ENCODE assay signal across 20 mouse cellular contexts in the genomic region with DNA sequence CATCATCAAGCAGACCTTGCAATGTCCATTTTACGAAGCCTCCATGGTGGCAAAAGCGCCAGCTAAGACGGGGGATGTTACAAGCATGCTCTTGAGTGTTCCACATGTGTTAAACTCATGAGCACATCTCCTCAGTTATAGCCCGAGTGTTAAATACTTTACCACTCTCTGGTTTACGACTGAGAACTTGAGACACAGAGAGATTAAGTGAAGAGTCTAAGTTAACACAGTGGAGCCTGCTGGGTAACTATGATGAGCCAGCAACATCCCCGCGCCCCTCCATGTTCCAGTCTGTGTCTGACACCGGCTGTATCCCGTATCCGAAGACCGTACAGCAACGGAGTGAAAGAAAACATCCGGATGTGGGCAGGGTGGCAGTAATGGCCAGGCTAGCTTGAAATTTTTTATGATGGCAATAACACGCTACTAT.
A peak's percentile ranks its signal among the peaks of the same experiment; 100 is the strongest.
DNase-seq lines count a peak whose midpoint lies in the region; ATAC-seq lines count a peak whose summit lies in the region.
"Had no signal": no experiment of that assay in that cellular context is flagged by ENCODE, and none has a peak within 500 bp of the region (broad histone marks: within the 10 kb centered on the region; RNA-seq: fewer than 3 reads in every experiment).

No protein-coding gene starts in this region.

- H3K27me3 ChIP-seq in kidney, embryonic 16.5 days (ENCODE audit: insufficient read depth, low read length) = no peaks in the 10 kb centered on the region
- H3K27me3 ChIP-seq in limb, embryonic 10.5 days (ENCODE audit: low read depth, poor library complexity, severe bottlenecking) = peaks cover 31% of the 10 kb centered on the region
- H3K27me3 ChIP-seq in neural tube, embryonic 12.5 days (replicated peaks) = no peaks in the 10 kb centered on the region
- H3K27me3 ChIP-seq: forebrain, embryonic 13.5 days; liver, embryonic 13.5 days; midbrain, embryonic 13.5 days had no signal

- peak; percentile 76; the same call in 1 of the 2 replicates for ATAC-seq in kidney, embryonic 16.5 days (ENCODE audit: low FRiP score, low TSS enrichment)
- no peak for ATAC-seq in neural tube, embryonic 12.5 days (ENCODE audit: low FRiP score, low read depth)
- ATAC-seq: forebrain, embryonic 13.5 days; inflammation-experienced regulatory T-cells, adult 6 months; midbrain, embryonic 13.5 days had no signal

- no peak overlapping the region for H3K27ac ChIP-seq in kidney, embryonic 16.5 days (ENCODE audit: low read length)
- peak overlapping the region; percentile 85 for H3K27ac ChIP-seq in limb, embryonic 10.5 days
- no peak overlapping the region for H3K27ac ChIP-seq in neural tube, embryonic 12.5 days
- H3K27ac ChIP-seq: forebrain, embryonic 13.5 days; gastrocnemius, adult 2 months; left cerebral cortex, adult 2 months; liver, embryonic 13.5 days; midbrain, embryonic 13.5 days had no signal

- H3K4me2 ChIP-seq in kidney, embryonic 16.5 days (replicated peaks; ENCODE audit: low read depth, low read length) = peak overlapping the region; percentile 36
- H3K4me2 ChIP-seq in neural tube, embryonic 12.5 days (replicated peaks) = peak overlapping the region; percentile 5
- H3K4me2 ChIP-seq: forebrain, embryonic 13.5 days; liver, embryonic 13.5 days; midbrain, embryonic 13.5 days had no signal

- H3K4me1 ChIP-seq in kidney, embryonic 16.5 days (ENCODE audit: insufficient read depth, low read length) = peaks cover 14% of the 10 kb centered on the region; the same call in 1 of the 2 replicates
- peaks cover 62% of the 10 kb centered on the region for H3K4me1 ChIP-seq in limb, embryonic 10.5 days
- peaks cover 5% of the 10 kb centered on the region; the same call in 1 of the 2 replicates for H3K4me1 ChIP-seq in neural tube, embryonic 12.5 days
- H3K4me1 ChIP-seq: forebrain, embryonic 13.5 days; liver, embryonic 13.5 days; midbrain, embryonic 13.5 days had no signal

- WGBS in kidney, embryonic 16.5 days = 13% methylated on average over 14 of the region's 14 CpGs
- WGBS in limb, embryonic 10.5 days = 26% methylated on average over 14 of the region's 14 CpGs
- 29% methylated on average over 14 of the region's 14 CpGs for WGBS in neural tube, embryonic 12.5 days

- H3K4me3 ChIP-seq in kidney, embryonic 16.5 days (ENCODE audit: low read length) = 0 out of 2 replicates have a peak overlapping the region, but pooled peaks have one; percentile 13
- H3K4me3 ChIP-seq in limb, embryonic 10.5 days = peak overlapping the region; percentile 31
- H3K4me3 ChIP-seq in neural tube, embryonic 12.5 days = no peak overlapping the region
- H3K4me3 ChIP-seq: forebrain, embryonic 13.5 days; gastrocnemius, adult 2 months; left cerebral cortex, adult 2 months; liver, embryonic 13.5 days; midbrain, embryonic 13.5 days had no signal

- DNase-seq in kidney, adult 9 months = no peak
- DNase-seq in embryo, embryonic 9.5 days (ENCODE audit: extremely low spot score) = peak; percentile 13
- peak; percentile 67 for DNase-seq in limb, embryonic 10.5 days (ENCODE audit: low spot score)
- no peak for DNase-seq in thymus, adult 18-20 months
- no peak for DNase-seq in testis, postnatal 10 days (ENCODE audit: low spot score)
- DNase-seq in gastrocnemius, adult 8-10 months (ENCODE audit: low spot score in 2 of 2) = no peak
- DNase-seq: adrenal gland, postnatal 25 days; cerebellum, postnatal 10 days; gastrocnemius, adult 2 months; heart, postnatal 4 days; liver, embryonic 13.5 days; lung, postnatal 14 days; thymus, postnatal 14 days had no signal

- no peaks in the 10 kb centered on the region for H3K9me3 ChIP-seq in kidney, embryonic 16.5 days (ENCODE audit: low read length)
- H3K9me3 ChIP-seq in limb, embryonic 10.5 days (replicated peaks) = no peaks in the 10 kb centered on the region
- H3K9me3 ChIP-seq in neural tube, embryonic 12.5 days = no peaks in the 10 kb centered on the region
- H3K9me3 ChIP-seq: forebrain, embryonic 13.5 days; midbrain, embryonic 13.5 days had no signal

- no peak overlapping the region for H3K9ac ChIP-seq in kidney, embryonic 16.5 days (replicated peaks; ENCODE audit: low read length)
- H3K9ac ChIP-seq in neural tube, embryonic 12.5 days = no peak overlapping the region
- H3K9ac ChIP-seq: forebrain, embryonic 13.5 days; liver, embryonic 13.5 days; midbrain, embryonic 13.5 days had no signal

- H3K36me3 ChIP-seq in kidney, embryonic 16.5 days (ENCODE audit: insufficient read depth, low read length) = no peaks in the 10 kb centered on the region
- H3K36me3 ChIP-seq in limb, embryonic 10.5 days = no peaks in the 10 kb centered on the region
- no peaks in the 10 kb centered on the region for H3K36me3 ChIP-seq in neural tube, embryonic 12.5 days
- H3K36me3 ChIP-seq: G1E; liver, embryonic 13.5 days; midbrain, embryonic 13.5 days had no signal

Comparison
In these comparisons a context has a peak if more than half of its experiments do, and no peak if none do; other contexts are left out.
1. DNase-seq: peak in embryo, embryonic 9.5 days (single experiment) and limb, embryonic 10.5 days (single experiment); none in kidney, adult 9 months (single experiment), thymus, adult 18-20 months (0 of 2), testis, postnatal 10 days (single experiment) and gastrocnemius, adult 8-10 months (0 of 2).